Mouse (Mus musculus) liver, embryonic 13.5 days (tissue): ENCODE results near the gene Celsr1. TPM values are rescaled to one million over a fixed set of nuclear protein-coding genes. Genes with fewer than 3 reads are reported as not detected.

Experiments used
- ATAC-seq: fragments of 200-750 bp; cut with Nextera tagmentation; 2 replicates; pipeline ENCODE4 v1.8.0; 2017; ENCODE audit warnings: low read depth, mild to moderate bottlenecking, moderate number of reproducible peaks, moderate library complexity
- DNase-seq: peaks from one replicate; pipeline ENCODE4 v3.0.0; 2022
- H3K27ac ChIP-seq: fragments of 300-500 bp; sonication (generic); 2 replicates; pipeline ENCODE4 v1.5.1; 2015; ENCODE audit warnings: moderate library complexity, mild to moderate bottlenecking, inconsistent platforms
- H3K27me3 ChIP-seq: fragments of 300-500 bp; sonication (generic); 2 replicates; pipeline ENCODE4 v1.6.1; 2015; ENCODE audit warnings: mild to moderate bottlenecking, inconsistent platforms
- H3K36me3 ChIP-seq: fragments of 300-500 bp; sonication (generic); 2 replicates; pipeline ENCODE4 v1.6.1; 2015; ENCODE audit warnings: mild to moderate bottlenecking, inconsistent platforms
- H3K4me1 ChIP-seq: fragments of 300-500 bp; sonication (generic); replicated peaks from 2 replicates; pipeline ENCODE4 v1.6.1; 2015; ENCODE audit warnings: inconsistent platforms
- H3K4me2 ChIP-seq: fragments of 300-500 bp; sonication (generic); 2 replicates; pipeline ENCODE4 v1.6.1; 2015; ENCODE audit warnings: inconsistent platforms, mild to moderate bottlenecking, moderate library complexity
- H3K4me3 ChIP-seq: fragments of 300-500 bp; sonication (generic); replicated peaks from 2 replicates; pipeline ENCODE4 v1.5.1; 2015; ENCODE audit warnings: mild to moderate bottlenecking, inconsistent platforms
- H3K9ac ChIP-seq: fragments of 300-500 bp; sonication (generic); 2 replicates; pipeline ENCODE4 v1.6.1; 2015; ENCODE audit warnings: mild to moderate bottlenecking, inconsistent platforms
- H3K9me3 ChIP-seq: fragments of 300-500 bp; sonication (generic); replicated peaks from 2 replicates; pipeline ENCODE4 v1.6.1; 2016; ENCODE audit warnings: inconsistent platforms
- WGBS: fragments of 180-500 bp; shearing (Covaris S2); methylation state at CpG from one replicate; pipeline ENCODE4 v1.1.7; 2015; ENCODE audit not compliant: insufficient replicate concordance; 5-methylcytosine and 5-hydroxymethylcytosine counted together
- polyA plus RNA-seq: library from polyadenylated mRNA; unstranded; fragments of >200 nt; fragmentation: Nextera tagmentation; extraction: Ambion mirVana; gene quantifications from 2 replicates; pipeline ENCODE4 v1.2.1, GENCODE M21; 2015

Celsr1 gene
- polyA plus RNA-seq, 1 experiment from 2014 or later, result 0.20 TPM

GRCm38 (mm10) chr15:85975746-85976145, 57.8 kb downstream of the Celsr1 start:
- Histone ChIP-seq H3K4me3 (no peak overlapping the region), H3K4me1 (no peaks in the 10 kb centered on the region), H3K4me2 (no peak overlapping the region), H3K27ac (no peak overlapping the region), H3K27me3 (peaks cover 19% of the 10 kb centered on the region), H3K9me3 (no peaks in the 10 kb centered on the region), H3K36me3 (no peaks in the 10 kb centered on the region), H3K9ac (no peak overlapping the region)
- DNase-seq (no peak), ATAC-seq (no peak)
- WGBS, result 55% methylated on average over 16 of the region's 16 CpGs

GRCm38 (mm10) chr15:85971596-85971995, 62.0 kb downstream of the Celsr1 start:
- H3K4me1 ChIP-seq, result peaks cover 8% of the 10 kb centered on the region
- no peaks in the 10 kb centered on the region for H3K36me3 ChIP-seq
- H3K27me3 ChIP-seq, result peaks cover 16% of the 10 kb centered on the region
- H3K9me3 ChIP-seq, result no peaks in the 10 kb centered on the region
- WGBS, result 66% methylated on average over 5 of the region's 5 CpGs
- no peak overlapping the region for H3K9ac ChIP-seq
- no peak overlapping the region for H3K4me2 ChIP-seq
- no peak overlapping the region for H3K27ac ChIP-seq
- H3K4me3 ChIP-seq, result no peak overlapping the region
- no peak for ATAC-seq
- DNase-seq, result no peak

- H3K36me3 ChIP-seq, result no peaks in the 10 kb centered on the region
- no peak overlapping the region for H3K4me3 ChIP-seq
- 36% methylated on average over 8 of the region's 8 CpGs for WGBS
- H3K27me3 ChIP-seq, result peaks cover 6% of the 10 kb centered on the region
- no peak for DNase-seq
- H3K9me3 ChIP-seq, result no peaks in the 10 kb centered on the region
- no peak overlapping the region for H3K4me2 ChIP-seq
- H3K4me1 ChIP-seq, result peaks cover 8% of the 10 kb centered on the region
- no peak for ATAC-seq
- no peak overlapping the region for H3K9ac ChIP-seq
- H3K27ac ChIP-seq, result no peak overlapping the region
These were observed 63.1 kb downstream of the Celsr1 start for GRCm38 (mm10) chr15:85970441-85970840.

- DNase-seq (no peak), ATAC-seq (no peak)
- H3K4me3 ChIP-seq, result no peak overlapping the region
- no peak overlapping the region for H3K27ac ChIP-seq
- H3K36me3 ChIP-seq, result no peaks in the 10 kb centered on the region
- no peaks in the 10 kb centered on the region for H3K9me3 ChIP-seq
- no peak overlapping the region for H3K9ac ChIP-seq
- WGBS, result 37% methylated on average over 3 of the region's 3 CpGs
- H3K4me1 ChIP-seq, result peaks cover 8% of the 10 kb centered on the region
- H3K27me3 ChIP-seq, result peaks cover 2% of the 10 kb centered on the region
- H3K4me2 ChIP-seq, result no peak overlapping the region
These were observed 63.8 kb downstream of the Celsr1 start for GRCm38 (mm10) chr15:85969707-85970153.

- no peaks in the 10 kb centered on the region for H3K9me3 ChIP-seq
- 71% methylated on average over 7 of the region's 7 CpGs for WGBS
- no peaks in the 10 kb centered on the region for H3K36me3 ChIP-seq
- H3K9ac ChIP-seq, result no peak overlapping the region
- no peak overlapping the region for H3K4me2 ChIP-seq
- H3K27ac ChIP-seq, result no peak overlapping the region
- no peak overlapping the region for H3K4me3 ChIP-seq
- H3K4me1 ChIP-seq, result peaks cover 8% of the 10 kb centered on the region
- H3K27me3 ChIP-seq, result no peaks in the 10 kb centered on the region; the same call in none of the 2 replicates
- no peak for ATAC-seq
- DNase-seq, result no peak
These were observed 64.3 kb downstream of the Celsr1 start for GRCm38 (mm10) chr15:85969291-85969690.

GRCm38 (mm10) chr15:85966032-85966431, 67.5 kb downstream of the Celsr1 start:
- no peak for ATAC-seq
- WGBS, result 66% methylated on average over 7 of the region's 7 CpGs
- no peaks in the 10 kb centered on the region for H3K36me3 ChIP-seq

GRCm38 (mm10) chr15:85963279-85963840, 70.2 kb downstream of the Celsr1 start:
- H3K27me3 ChIP-seq, result no peaks in the 10 kb centered on the region
- no peak overlapping the region for H3K4me3 ChIP-seq
- DNase-seq (no peak), ATAC-seq (no peak)
- WGBS, result 34% methylated on average over 8 of the region's 8 CpGs
- no peak overlapping the region for H3K27ac ChIP-seq
- no peaks in the 10 kb centered on the region for H3K4me1 ChIP-seq
- H3K4me2 ChIP-seq, result no peak overlapping the region
- no peaks in the 10 kb centered on the region for H3K36me3 ChIP-seq
- no peak overlapping the region for H3K9ac ChIP-seq
- no peaks in the 10 kb centered on the region for H3K9me3 ChIP-seq

More at GRCm38 (mm10) chr15:85966032-85966431, 67.5 kb downstream of the Celsr1 start:
- Histone ChIP-seq H3K9ac (no peak overlapping the region), H3K4me3 (no peak overlapping the region), H3K9me3 (no peaks in the 10 kb centered on the region), H3K4me2 (no peak overlapping the region), H3K27me3 (no peaks in the 10 kb centered on the region), H3K4me1 (peaks cover 8% of the 10 kb centered on the region), H3K27ac (no peak overlapping the region)
- DNase-seq, result no peak

GRCm38 (mm10) chr15:85962691-85963090, 70.9 kb downstream of the Celsr1 start:
- no peaks in the 10 kb centered on the region for H3K4me1 ChIP-seq
- H3K27ac ChIP-seq, result no peak overlapping the region
- H3K36me3 ChIP-seq, result no peaks in the 10 kb centered on the region
- ATAC-seq (no peak), DNase-seq (no peak)
- no peaks in the 10 kb centered on the region for H3K27me3 ChIP-seq
- H3K9me3 ChIP-seq, result no peaks in the 10 kb centered on the region
- no peak overlapping the region for H3K9ac ChIP-seq
- WGBS, result 84% methylated on average over 8 of the region's 8 CpGs
- H3K4me2 ChIP-seq, result no peak overlapping the region
- no peak overlapping the region for H3K4me3 ChIP-seq

GRCm38 (mm10) chr15:85961651-85962050, 71.9 kb downstream of the Celsr1 start:
- H3K4me1 ChIP-seq, result no peaks in the 10 kb centered on the region
- H3K4me3 ChIP-seq, result no peak overlapping the region
- H3K36me3 ChIP-seq, result no peaks in the 10 kb centered on the region
- 60% methylated on average over 4 of the region's 4 CpGs for WGBS
- H3K9ac ChIP-seq, result no peak overlapping the region
- no peak for ATAC-seq
- no peak for DNase-seq
- H3K4me2 ChIP-seq, result no peak overlapping the region
- H3K27ac ChIP-seq, result no peak overlapping the region
- H3K9me3 ChIP-seq, result no peaks in the 10 kb centered on the region
- H3K27me3 ChIP-seq, result no peaks in the 10 kb centered on the region

GRCm38 (mm10) chr15:85961131-85961530, 72.4 kb downstream of the Celsr1 start:
- WGBS, result 48% methylated on average over 7 of the region's 7 CpGs
- Histone ChIP-seq H3K9me3 (no peaks in the 10 kb centered on the region), H3K4me3 (no peak overlapping the region), H3K27me3 (no peaks in the 10 kb centered on the region), H3K9ac (no peak overlapping the region), H3K4me2 (no peak overlapping the region), H3K4me1 (no peaks in the 10 kb centered on the region), H3K27ac (no peak overlapping the region), H3K36me3 (no peaks in the 10 kb centered on the region)
- no peak for ATAC-seq
- no peak for DNase-seq

- no peaks in the 10 kb centered on the region for H3K9me3 ChIP-seq
- H3K27ac ChIP-seq, result no peak overlapping the region
- ATAC-seq (no peak), DNase-seq (no peak)
- WGBS, result 32% methylated on average over 6 of the region's 6 CpGs
- H3K9ac ChIP-seq, result no peak overlapping the region
- no peak overlapping the region for H3K4me3 ChIP-seq
- H3K4me1 ChIP-seq, result no peaks in the 10 kb centered on the region
- no peaks in the 10 kb centered on the region for H3K27me3 ChIP-seq
- H3K36me3 ChIP-seq, result no peaks in the 10 kb centered on the region
- no peak overlapping the region for H3K4me2 ChIP-seq
These were observed 77.4 kb downstream of the Celsr1 start for GRCm38 (mm10) chr15:85956202-85956601.

- Histone ChIP-seq H3K36me3 (no peaks in the 10 kb centered on the region), H3K4me1 (no peaks in the 10 kb centered on the region), H3K9ac (no peak overlapping the region), H3K4me2 (no peak overlapping the region), H3K9me3 (no peaks in the 10 kb centered on the region), H3K27ac (no peak overlapping the region), H3K27me3 (no peaks in the 10 kb centered on the region), H3K4me3 (no peak overlapping the region)
- WGBS, result 46% methylated on average over 6 of the region's 6 CpGs
- ATAC-seq (no peak), DNase-seq (no peak)
These were observed 80.1 kb downstream of the Celsr1 start for GRCm38 (mm10) chr15:85953458-85953857.
